9 mouse cellular contexts compared by ENCODE assay signal in the genomic region with DNA sequence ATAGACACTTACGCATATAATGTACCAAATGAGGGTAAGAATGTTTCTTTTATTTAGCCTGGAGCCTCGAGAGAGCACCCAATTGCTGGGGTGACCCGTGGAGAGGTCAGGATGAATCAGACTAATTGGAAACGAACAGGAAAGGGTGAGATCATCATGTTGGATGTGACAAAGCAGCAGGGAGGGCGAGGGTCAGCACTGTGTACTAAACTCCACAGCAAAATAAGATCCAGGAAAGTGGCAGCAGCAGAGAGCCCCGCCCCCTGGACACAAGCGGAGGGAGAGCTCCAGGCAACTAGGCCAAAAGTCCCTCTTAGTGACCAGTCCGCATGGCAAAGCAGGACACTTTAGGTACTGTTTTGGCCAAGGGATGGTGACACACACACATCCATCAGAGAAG. TPM values are rescaled to one million over a fixed set of nuclear protein-coding genes. Genes with fewer than 3 reads are reported as not detected.
DNase-seq lines count a peak whose midpoint lies in the region; ATAC-seq and TF ChIP-seq lines count a peak whose summit lies in the region.
"Had no signal": no experiment of that assay in that cellular context is flagged by ENCODE, and none has a peak within 500 bp of the region (broad histone marks: within the 10 kb centered on the region; RNA-seq: fewer than 3 reads in every experiment).

No protein-coding gene starts in this region.

- no peak for DNase-seq in forebrain, embryonic 10.5 days (ENCODE audit: extremely low spot score, low spot score)
- peak; percentile 17 to 41 for DNase-seq in gastrocnemius, postnatal 4 days (ENCODE audit: low spot score in 2 of 2)
- DNase-seq in liver, postnatal 0 days, result peak; percentile 80
- DNase-seq in cerebellum, adult 11-12 months, result no peak
- no peak for DNase-seq in forebrain, postnatal 0 days
- no peak for DNase-seq in left cerebral cortex, adult 2 months (ENCODE audit: extremely low spot score in 1 of 2, low spot score in 2 of 2)

- no peak overlapping the region for H3K9ac ChIP-seq in forebrain, embryonic 12.5 days
- H3K9ac ChIP-seq in liver, postnatal 0 days (replicated peaks), result no peak overlapping the region
- H3K9ac ChIP-seq in forebrain, postnatal 0 days, result no peak overlapping the region
- H3K9ac ChIP-seq: neural tube, embryonic 13.5 days had no signal

- no peaks in the 10 kb centered on the region for H3K36me3 ChIP-seq in forebrain, embryonic 10.5 days (replicated peaks)
- no peaks in the 10 kb centered on the region for H3K36me3 ChIP-seq in forebrain, embryonic 12.5 days (replicated peaks)
- no peaks in the 10 kb centered on the region for H3K36me3 ChIP-seq in C2C12 (ENCODE audit: control insufficient read depth, insufficient read depth)
- no peaks in the 10 kb centered on the region for H3K36me3 ChIP-seq in liver, postnatal 0 days (replicated peaks; ENCODE audit: insufficient read depth, low read length)
- no peaks in the 10 kb centered on the region for H3K36me3 ChIP-seq in forebrain, postnatal 0 days (ENCODE audit: insufficient read depth)
- H3K36me3 ChIP-seq: neural tube, embryonic 13.5 days had no signal

- H3K27ac ChIP-seq in forebrain, embryonic 10.5 days, result peak overlapping the region; percentile 48
- H3K27ac ChIP-seq in forebrain, embryonic 12.5 days, result no peak overlapping the region
- peak overlapping the region; percentile 96 for H3K27ac ChIP-seq in liver, postnatal 0 days (ENCODE audit: low read depth)
- no peak overlapping the region for H3K27ac ChIP-seq in forebrain, postnatal 0 days (ENCODE audit: low read depth, low read length)
- no peak overlapping the region for H3K27ac ChIP-seq in left cerebral cortex, adult 2 months
- H3K27ac ChIP-seq: neural tube, embryonic 13.5 days had no signal

- no peaks in the 10 kb centered on the region for H3K9me3 ChIP-seq in forebrain, embryonic 10.5 days
- H3K9me3 ChIP-seq in forebrain, embryonic 12.5 days, result no peaks in the 10 kb centered on the region
- H3K9me3 ChIP-seq in liver, postnatal 0 days (ENCODE audit: low read length), result no peaks in the 10 kb centered on the region
- H3K9me3 ChIP-seq in forebrain, postnatal 0 days (ENCODE audit: low read length), result no peaks in the 10 kb centered on the region
- H3K9me3 ChIP-seq: neural tube, embryonic 13.5 days had no signal

- ATAC-seq in forebrain, embryonic 12.5 days (ENCODE audit: low FRiP score), result no peak
- peak; percentile 75 for ATAC-seq in liver, postnatal 0 days
- no peak for ATAC-seq in forebrain, postnatal 0 days

- H3K4me3 ChIP-seq in forebrain, embryonic 10.5 days, result no peak overlapping the region
- H3K4me3 ChIP-seq in forebrain, embryonic 12.5 days (replicated peaks), result no peak overlapping the region
- H3K4me3 ChIP-seq in C2C12 (ENCODE audit: insufficient read depth, poor library complexity, severe bottlenecking), result no peak overlapping the region
- H3K4me3 ChIP-seq in liver, postnatal 0 days (ENCODE audit: low read depth, low read length), result no peak overlapping the region
- H3K4me3 ChIP-seq in forebrain, postnatal 0 days (ENCODE audit: low read depth, low read length), result no peak overlapping the region
- no peak overlapping the region for H3K4me3 ChIP-seq in left cerebral cortex, adult 2 months
- H3K4me3 ChIP-seq: neural tube, embryonic 13.5 days had no signal

- no peak for TF ChIP-seq CTCF in C2C12 (IDR thresholded peaks at IDR 0.05; ENCODE audit: control insufficient read depth, insufficient read depth, insufficient read length)
- no peak for TF ChIP-seq CTCF in liver, postnatal 0 days (IDR thresholded peaks at IDR 0.05; ENCODE audit: low read depth)
- no peak for TF ChIP-seq CTCF in forebrain, postnatal 0 days (IDR thresholded peaks at IDR 0.05; ENCODE audit: low read depth)
- TF ChIP-seq CTCF in left cerebral cortex, adult 2 months (IDR thresholded peaks at IDR 0.05), result no peak

- H3K4me2 ChIP-seq in forebrain, embryonic 12.5 days, result no peak overlapping the region
- no peak overlapping the region for H3K4me2 ChIP-seq in liver, postnatal 0 days (ENCODE audit: low read depth, low read length)
- H3K4me2 ChIP-seq in forebrain, postnatal 0 days (ENCODE audit: low read depth), result no peak overlapping the region
- H3K4me2 ChIP-seq: neural tube, embryonic 13.5 days had no signal

- 74% methylated on average over 8 of the region's 8 CpGs for WGBS in forebrain, embryonic 10.5 days
- WGBS in forebrain, embryonic 12.5 days, result 58% methylated on average over 8 of the region's 8 CpGs
- WGBS in liver, postnatal 0 days (ENCODE audit: insufficient replicate concordance), result 48% methylated on average over 8 of the region's 8 CpGs
- WGBS in forebrain, postnatal 0 days, result 55% methylated on average over 8 of the region's 8 CpGs

- H3K27me3 ChIP-seq in forebrain, embryonic 10.5 days (ENCODE audit: poor library complexity, severe bottlenecking), result no peaks in the 10 kb centered on the region
- H3K27me3 ChIP-seq in forebrain, embryonic 12.5 days, result no peaks in the 10 kb centered on the region
- H3K27me3 ChIP-seq in C2C12 (ENCODE audit: control insufficient read depth, insufficient read depth, insufficient read length), result no peaks in the 10 kb centered on the region
- H3K27me3 ChIP-seq in liver, postnatal 0 days (ENCODE audit: insufficient read depth, low read length), result no peaks in the 10 kb centered on the region
- no peaks in the 10 kb centered on the region for H3K27me3 ChIP-seq in forebrain, postnatal 0 days (ENCODE audit: insufficient read depth, low read length)
- H3K27me3 ChIP-seq: neural tube, embryonic 13.5 days had no signal

- H3K79me3 ChIP-seq in C2C12 (ENCODE audit: low read depth), result no peaks in the 10 kb centered on the region

- H3K4me1 ChIP-seq in forebrain, embryonic 10.5 days, result peaks cover 55% of the 10 kb centered on the region
- peaks cover 35% of the 10 kb centered on the region for H3K4me1 ChIP-seq in forebrain, embryonic 12.5 days
- peaks cover 61% of the 10 kb centered on the region for H3K4me1 ChIP-seq in liver, postnatal 0 days (ENCODE audit: insufficient read depth)
- H3K4me1 ChIP-seq in forebrain, postnatal 0 days (ENCODE audit: insufficient read depth), result peaks cover 11% of the 10 kb centered on the region; the same call in 1 of the 2 replicates

- TF ChIP-seq EP300 in liver, postnatal 0 days (IDR thresholded peaks at IDR 0.05; ENCODE audit: low read depth), result peak; percentile 83

- intact Hi-C loops in left cerebral cortex, adult 2 months (cut with DNase I), result no loop called here

- no peak overlapping the region for H3ac ChIP-seq in C2C12 (ENCODE audit: control insufficient read depth, insufficient read length, low read depth)

- no peaks in the 10 kb centered on the region for H3K79me2 ChIP-seq in C2C12 (ENCODE audit: control insufficient read depth, insufficient read depth)

TF ChIP-seq in C2C12, 6 proteins besides CTCF, POLR2A, EP300 and RAD21:
- peak; percentile 37 for TF ChIP-seq FOSL1 (IDR thresholded peaks at IDR 0.05; ENCODE audit: insufficient read depth, low read length, poor library complexity, severe bottlenecking)
- TF ChIP-seq MYOG (IDR thresholded peaks at IDR 0.05; ENCODE audit: control insufficient read depth, extremely low read depth, insufficient read length), result no peak
- TF ChIP-seq MYOD1 (IDR thresholded peaks at IDR 0.05; ENCODE audit: control insufficient read depth, insufficient read length, low read depth), result no peak

RNA-seq across cellular contexts. Expression of a gene that starts 18.4 kb away (rescaled TPM):
- 10.0 and 11.4 TPM in 2 replicates for polyA plus RNA-seq in forebrain, embryonic 10.5 days (2016; fragmentation: Nextera tagmentation; extraction: Ambion mirVana)
- polyA plus RNA-seq in forebrain, embryonic 12.5 days (2016; fragmentation: Nextera tagmentation; extraction: Ambion mirVana), result 15.2 and 16.7 TPM in 2 replicates
- polyA plus RNA-seq in C2C12 (2012; fragmentation: generic; extraction: Trizol), result 9.3 TPM
- total RNA-seq in gastrocnemius, postnatal 4 days (2021), result 10 to 100 TPM; 80.3 to 83.2 TPM
- 7.8 and 8.1 TPM in 2 replicates for polyA plus RNA-seq in liver, postnatal 0 days (2015; fragmentation: Nextera tagmentation; extraction: Ambion mirVana)
- total RNA-seq in forebrain, postnatal 0 days (2014; rRNA removed), result 34.6 and 42.2 TPM in 2 replicates
- polyA plus RNA-seq in forebrain, postnatal 0 days (2015; fragmentation: Nextera tagmentation; extraction: Ambion mirVana), result 18.6 and 19.4 TPM in 2 replicates
- total RNA-seq in left cerebral cortex, adult 2 months (2021), result 10 to 100 TPM; 24.5 to 39.5 TPM

Comparison
In these comparisons a context has a peak if more than half of its experiments do, and no peak if none do; other contexts are left out.
1. H3K27ac ChIP-seq: peak in forebrain, embryonic 10.5 days (single experiment) and liver, postnatal 0 days (single experiment); none in forebrain, embryonic 12.5 days (single experiment), forebrain, postnatal 0 days (single experiment) and left cerebral cortex, adult 2 months (single experiment).
2. DNase-seq: peak in gastrocnemius, postnatal 4 days (2 of 2) and liver, postnatal 0 days (single experiment); none in forebrain, embryonic 10.5 days (single experiment), cerebellum, adult 11-12 months (single experiment), forebrain, postnatal 0 days (single experiment) and left cerebral cortex, adult 2 months (0 of 2).